Mouse (Mus musculus) megakaryocyte, embryonic 14.5 days (primary cell): ENCODE results near the gene Ppp2r5b.

Experiments
- FLI1 ChIP-seq: IDR thresholded peaks from 2 replicates; pipeline ENCODE4 v1.6.1; 2012; ENCODE audit warnings: low read length, inconsistent platforms, mixed read lengths
- GATA1 ChIP-seq: IDR thresholded peaks from 3 replicates; pipeline ENCODE4 v1.6.1; 2012; ENCODE audit warnings: mixed read lengths, low read length, inconsistent platforms, borderline replicate concordance

- TF ChIP-seq GATA1 (no peak), FLI1 (no peak)
Observed at GRCm38 (mm10) chr19:6204265-6204664, 31.4 kb downstream of the Ppp2r5b start.
